Mouse (Mus musculus) adrenal gland, postnatal 4 days (tissue): ENCODE results near the gene Fgf7. TPM values are rescaled to one million over a fixed set of nuclear protein-coding genes. Genes with fewer than 3 reads are reported as not detected.

Experiments used
- DNase-seq, 2 experiments: peaks; one replicate each; pipeline ENCODE4 v3.0.0; 2021 to 2022; ENCODE audit warnings: low spot score in 2 of 2, mixed read lengths in 2 of 2
- long read RNA-seq, 2 experiments: library from polyadenylated mRNA; stranded (forward); transcript quantifications; one replicate each; pipeline ENCODE4 v2.0.0; 2021
- total RNA-seq, 2 experiments: library from RNA; stranded (reverse); gene quantifications; 2 replicates each; pipeline ENCODE4 v1.2.3; 2021

Fgf7 gene
- total RNA-seq: 1 to 10 TPM; 1.9 to 2.1 TPM
- long read RNA-seq, experiment 1, partial matches to known transcripts: 0 of 2 reads
- long read RNA-seq, experiment 1, other reads (novel, unspliced or antisense): 0 of 2 reads
- long read RNA-seq, experiment 2, partial matches to known transcripts: 0 of 2 reads
- long read RNA-seq, experiment 2, other reads (novel, unspliced or antisense): 0 of 2 reads

DNA sequence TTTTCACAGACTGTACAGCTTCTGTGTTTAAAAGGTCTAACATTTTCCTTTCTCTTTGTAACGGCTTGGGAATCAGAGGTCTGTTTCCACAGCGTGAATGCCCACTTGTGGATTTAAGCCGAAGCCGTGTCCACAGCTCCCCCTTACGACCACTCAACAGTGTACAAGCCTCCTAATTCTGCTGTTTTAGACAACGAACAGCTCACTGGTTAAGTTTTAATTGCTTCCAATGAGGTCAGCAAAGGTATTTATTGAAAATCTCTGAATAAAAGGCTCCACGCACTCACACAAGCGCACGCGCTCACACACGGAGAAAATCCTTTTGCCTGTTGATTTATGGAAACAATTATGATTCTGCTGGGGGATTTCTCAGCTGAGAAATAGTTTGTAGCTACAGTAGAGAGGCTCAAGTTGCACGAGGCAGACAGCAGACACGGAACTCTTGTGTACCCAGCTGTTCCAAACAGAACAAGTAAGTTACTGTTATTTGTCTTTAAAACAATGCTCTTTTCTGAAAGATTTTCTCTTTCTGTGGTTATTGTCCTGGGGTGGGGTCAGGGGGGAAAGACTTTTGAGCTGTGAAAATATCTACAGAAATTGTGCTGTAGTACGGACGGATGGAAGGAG is at the start of gene Fgf7:
TSS of gene Fgf7 (plus strand) at position 280 of the 627 bp plus-strand sequence.
- DNase-seq: no peak

DNA sequence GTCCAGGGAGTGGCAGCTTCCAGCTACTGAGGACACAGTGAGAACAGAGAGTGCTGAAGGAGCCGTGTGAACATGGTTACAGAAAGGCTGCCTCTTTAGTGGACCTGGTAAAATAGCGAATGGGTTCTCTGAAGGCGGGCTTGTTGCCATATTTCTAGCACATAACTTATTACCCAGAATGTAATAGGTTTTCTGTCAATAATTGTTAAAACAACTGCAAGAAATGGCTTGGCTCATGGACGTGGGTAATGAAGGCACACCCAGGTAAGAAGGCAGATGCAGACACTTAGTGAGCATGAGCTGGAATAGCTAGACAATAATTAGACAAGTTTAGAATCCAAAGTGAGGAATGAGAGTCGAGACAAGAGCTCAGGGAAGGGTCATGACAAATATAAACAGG is 32.2 kb upstream of the Fgf7 start:
- DNase-seq: no peak

DNA sequence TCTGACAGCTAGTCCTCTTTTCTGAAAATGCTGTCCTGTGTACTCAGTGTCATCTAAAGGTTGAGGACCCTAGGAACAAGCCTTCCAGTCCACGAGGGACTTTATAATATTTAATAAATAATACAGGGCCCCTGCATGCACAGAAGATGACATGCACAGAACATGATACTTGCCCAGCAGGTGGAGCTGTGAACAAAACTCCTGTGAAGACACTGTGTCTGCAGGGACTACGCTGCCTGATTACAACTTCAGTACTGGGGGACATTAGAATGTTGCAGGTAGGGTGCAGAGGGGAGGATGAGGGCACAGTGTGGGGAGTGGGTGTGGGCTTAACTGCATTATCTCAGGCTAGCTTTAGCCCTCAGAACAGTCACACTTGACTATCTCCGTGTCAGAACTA is 28.4 kb upstream of the Fgf7 start:
- no peak for DNase-seq

DNA sequence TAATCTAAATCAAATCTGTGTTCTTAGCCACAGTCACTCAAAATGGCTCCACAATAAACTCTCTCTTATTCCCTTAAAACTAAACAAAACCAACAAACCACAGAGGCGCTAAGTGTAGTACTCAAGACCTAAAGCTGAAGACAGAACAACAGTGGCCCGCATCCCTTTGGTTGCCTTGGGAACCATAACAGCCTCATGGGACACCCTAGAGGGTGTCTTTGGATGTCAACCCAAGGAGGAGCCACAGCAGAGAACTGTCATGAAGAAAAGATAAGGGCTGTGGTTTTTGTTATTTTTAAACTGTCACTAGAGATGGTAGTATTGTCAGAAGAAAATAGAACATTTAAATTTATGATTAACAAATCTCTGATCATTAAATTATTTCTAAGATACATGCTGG is 27.7 kb upstream of the Fgf7 start:
- DNase-seq: no peak

DNA sequence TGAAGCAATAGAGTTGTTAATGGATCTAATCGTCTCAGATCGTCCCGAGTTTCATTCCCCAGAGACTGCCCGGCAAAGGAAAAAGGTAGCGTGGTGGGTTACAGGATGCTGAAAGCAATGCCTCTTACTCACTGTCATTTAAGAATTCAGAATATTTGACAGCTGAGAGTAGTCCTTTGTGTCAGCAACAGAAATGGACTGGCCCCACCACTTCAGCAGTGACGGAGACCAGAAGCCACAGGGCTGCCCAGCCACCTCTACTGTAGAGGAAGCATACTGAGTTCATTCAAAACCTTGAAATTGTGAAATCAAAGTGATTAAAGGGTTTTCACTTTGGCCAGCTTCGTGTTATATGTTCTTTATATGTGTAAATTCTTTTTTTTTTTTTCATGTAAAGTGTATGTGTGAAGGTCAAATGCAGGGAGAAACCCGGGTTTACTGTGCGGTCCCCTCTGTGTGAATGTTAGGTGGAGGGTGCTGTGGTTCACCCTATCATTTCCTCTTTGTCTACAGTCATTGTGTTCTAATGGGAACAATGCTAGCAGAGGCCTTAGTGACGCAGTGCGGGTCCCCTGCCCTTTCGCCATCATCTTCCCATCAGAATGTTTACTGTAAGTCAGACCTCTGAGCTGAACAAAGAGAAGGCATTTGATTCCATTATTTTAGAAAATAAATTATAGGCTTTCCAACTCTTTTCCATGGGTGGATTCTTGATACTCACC is 19.3 kb upstream of the Fgf7 start:
- DNase-seq: no peak

DNA sequence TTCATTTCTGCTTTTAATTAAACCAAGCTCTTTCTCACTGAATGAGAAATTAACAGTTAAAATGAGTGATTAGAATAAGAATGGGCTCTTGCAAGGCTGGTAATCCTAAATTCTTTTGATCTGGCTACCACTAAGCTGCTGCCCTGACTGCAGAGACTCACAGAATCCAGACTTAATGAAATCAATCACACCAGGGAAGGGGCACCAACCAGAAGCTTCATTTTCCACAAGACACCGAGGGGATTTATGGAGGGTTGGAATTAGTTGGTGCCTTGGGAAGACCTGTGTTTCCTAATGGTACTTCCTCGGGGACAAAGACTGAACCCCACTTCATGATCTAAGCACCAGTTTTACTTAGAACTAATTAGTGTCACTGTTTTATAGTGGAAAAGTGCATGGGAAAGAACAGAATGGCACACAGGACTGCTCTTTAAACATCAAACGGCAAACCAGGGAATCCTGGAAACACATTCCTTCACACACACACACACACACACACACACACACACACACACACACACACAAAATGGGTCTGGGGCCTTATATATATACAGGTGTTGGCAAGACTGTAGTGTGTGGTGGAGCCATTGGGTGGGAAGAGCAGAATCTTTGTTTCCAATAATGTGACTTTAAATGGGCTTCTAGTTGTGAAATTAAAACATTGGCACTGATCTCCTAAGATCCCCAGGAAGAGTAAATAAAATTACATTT is 18.5 kb upstream of the Fgf7 start:
- no peak for DNase-seq

DNA sequence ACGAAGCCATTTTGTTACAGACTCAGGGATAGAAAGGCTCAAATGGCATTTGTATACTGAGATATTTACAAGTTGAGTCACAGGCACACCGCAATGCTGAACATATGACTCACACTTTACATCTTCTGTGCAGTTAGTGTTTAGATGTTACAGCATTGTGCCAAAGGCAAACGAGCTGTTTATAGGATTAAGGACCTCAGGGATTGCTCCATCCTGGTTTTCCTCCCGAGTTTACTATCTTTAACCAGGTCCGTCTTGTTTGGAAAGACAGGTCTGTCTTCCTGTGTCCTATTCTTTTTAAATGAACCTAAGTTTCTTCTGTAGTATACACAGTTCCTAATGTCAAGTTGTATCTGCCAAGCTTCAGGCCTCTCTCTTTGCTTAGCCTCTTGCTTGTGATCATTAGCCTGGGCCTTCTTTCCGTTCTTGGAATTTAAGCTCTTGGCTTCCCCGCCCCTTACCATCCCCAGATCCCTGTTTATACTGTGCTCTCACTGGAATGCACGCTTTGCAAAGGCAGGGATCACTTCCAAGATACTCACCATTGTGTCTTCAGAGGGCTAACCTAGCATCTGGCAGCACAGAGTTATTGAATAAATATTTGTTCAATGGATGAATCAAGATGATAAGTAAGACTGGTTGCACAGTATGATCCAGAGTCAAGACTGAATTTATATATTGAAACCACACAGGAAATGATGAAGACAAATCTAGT is 3.1 kb upstream of the Fgf7 start:
- DNase-seq: no peak

DNA sequence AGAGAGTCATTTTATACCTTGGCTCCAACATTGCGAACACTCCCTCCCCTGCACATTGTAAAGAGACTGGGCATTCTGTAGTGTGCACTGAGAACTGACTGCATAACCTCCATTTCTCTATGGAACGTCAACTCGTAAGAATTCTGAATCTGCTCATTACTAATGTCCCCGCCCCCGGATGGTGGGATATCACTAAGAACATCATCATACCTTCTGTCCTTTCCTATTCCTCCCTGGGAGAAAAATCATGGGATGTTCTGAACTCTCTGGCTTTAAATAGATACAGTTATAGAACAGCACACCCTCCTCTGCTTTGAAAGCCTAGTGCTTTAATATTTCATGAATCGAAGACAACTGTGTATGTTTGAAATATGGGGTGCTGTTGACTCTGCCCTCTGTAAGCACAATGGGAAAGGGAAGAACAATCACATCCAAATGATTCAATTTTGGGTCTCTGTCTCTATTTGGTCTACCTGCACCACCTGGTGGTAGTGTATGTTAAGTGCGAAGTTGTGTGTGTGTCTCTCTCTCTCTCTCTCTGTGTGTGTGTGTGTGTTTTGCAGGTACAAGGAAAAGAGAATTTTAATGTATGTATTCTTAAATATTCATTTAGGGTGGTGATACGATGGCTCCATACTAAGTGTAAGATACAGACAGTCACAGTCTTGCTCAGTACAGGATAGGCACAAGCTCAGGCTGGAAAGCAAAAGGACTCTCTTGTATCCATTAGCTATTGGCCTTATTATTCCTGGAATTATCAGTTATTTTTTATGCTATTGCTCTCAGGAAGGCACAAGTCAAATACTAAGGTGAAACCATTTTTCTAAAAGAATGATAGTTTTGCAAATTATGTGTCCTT is 1.1 kb upstream of the Fgf7 start:
- DNase-seq: no peak

DNA sequence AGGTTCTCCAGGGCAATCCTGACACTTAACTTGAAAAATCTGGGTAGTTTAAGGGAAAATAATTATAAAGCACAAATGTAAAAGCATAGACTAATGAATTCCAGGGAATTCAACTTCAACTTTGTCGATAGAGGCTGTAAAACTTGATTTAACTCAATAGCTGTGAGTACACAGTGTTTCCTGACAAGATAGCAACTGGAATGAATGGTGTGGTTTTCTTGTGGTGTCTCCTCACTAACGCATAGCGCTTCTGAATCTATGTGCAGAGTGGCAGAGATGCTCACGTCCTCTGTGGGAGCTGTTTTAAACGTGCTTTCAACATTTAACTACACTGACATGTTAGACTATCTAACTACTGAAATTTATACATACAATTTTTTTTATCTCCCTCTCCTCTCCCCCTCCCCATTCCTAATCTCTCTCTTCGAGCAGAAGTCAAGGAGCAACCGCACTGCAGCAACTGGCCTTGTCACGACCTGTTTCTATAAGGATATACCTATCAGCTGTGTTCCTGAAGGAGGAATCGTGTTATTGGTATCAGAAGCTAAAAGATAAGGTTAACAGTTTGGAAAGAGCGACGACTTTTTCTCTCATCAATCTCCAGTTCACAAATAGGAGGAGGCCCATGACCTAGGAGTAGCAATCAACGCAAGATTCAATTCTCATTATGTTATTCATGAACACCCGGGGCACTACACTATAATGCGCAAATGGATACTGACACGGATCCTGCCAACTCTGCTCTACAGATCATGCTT is 734 bp downstream of the Fgf7 start:
- DNase-seq: no peak

DNA sequence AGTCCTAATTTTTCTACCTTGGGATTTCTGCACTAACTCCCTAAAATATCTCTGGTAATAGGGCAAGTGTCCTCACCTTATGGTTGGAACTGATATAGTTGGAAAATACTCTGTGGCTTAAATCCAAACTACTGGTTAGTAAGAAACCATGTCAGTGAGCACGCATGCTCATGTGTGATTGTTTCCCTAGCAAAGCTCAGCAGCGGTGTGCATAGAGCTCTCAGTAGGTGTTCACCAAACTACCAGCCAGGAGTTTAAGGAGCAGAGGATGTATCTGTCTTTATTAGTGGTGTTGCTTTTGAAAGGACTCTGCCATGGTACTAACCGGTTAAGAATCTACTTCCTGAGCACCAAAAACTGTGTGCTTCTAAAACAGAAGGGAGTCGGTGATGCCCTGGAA is 1.7 kb downstream of the Fgf7 start:
- DNase-seq: no peak

DNA sequence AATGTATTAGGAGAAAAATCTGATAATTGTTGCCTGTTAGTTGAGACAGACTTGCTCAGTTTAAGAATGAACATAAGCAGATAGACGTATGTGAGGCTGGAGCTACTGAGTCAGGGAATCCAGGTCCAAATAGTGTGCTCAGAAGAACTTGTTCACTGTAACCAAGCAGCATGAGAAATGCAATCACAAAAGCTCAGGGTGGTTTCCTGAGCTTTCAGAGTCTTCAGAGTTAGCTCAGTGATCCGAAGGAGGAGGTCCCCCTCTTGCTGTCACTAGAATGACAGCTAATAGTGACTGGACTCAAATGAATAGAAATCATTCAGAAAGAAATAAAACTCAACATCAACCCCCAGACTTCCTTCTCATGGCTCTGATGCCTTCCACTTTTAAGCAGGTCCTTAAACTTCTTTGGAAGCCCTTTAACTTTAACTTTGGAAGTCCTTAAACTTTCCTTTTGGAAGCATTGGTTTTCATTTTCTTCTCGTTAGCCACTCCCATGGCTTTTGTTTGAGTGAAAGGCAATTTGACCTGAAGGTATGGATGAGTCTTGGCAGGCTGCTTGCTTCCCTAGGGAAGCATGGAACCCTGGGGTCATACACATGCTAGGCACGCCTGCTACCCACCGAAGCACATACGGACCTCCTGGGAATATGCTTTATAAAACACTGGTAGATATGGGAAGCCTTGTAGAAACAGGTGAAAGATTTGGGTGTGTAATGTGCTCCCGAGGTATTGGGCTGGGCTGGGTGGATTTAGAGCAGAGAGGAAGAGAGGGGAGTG is 4.0 kb downstream of the Fgf7 start:
- DNase-seq: no peak

DNA sequence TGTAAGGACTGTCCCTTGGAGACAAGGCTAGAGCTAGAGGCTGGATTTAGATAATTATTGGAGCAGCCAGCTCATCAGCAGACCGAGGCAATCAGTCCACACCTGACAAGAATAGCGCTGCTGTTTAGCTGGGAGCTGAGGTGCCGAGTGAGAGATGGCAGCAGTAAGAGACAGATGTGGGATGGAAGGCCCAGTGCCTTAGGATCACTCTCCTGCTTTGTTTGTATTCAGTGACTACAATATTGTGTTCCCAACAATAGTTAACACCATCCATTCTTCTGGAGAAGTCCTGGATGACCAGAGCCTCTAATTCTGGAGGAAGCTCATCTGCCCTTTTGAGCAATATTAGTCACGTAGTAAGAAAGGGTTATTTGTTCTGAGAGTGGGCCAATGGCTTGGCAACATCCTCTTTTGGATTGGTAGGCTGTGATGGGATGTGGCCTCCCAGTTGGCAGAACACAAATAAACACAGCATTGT is 5.0 kb downstream of the Fgf7 start:
- DNase-seq: no peak

DNA sequence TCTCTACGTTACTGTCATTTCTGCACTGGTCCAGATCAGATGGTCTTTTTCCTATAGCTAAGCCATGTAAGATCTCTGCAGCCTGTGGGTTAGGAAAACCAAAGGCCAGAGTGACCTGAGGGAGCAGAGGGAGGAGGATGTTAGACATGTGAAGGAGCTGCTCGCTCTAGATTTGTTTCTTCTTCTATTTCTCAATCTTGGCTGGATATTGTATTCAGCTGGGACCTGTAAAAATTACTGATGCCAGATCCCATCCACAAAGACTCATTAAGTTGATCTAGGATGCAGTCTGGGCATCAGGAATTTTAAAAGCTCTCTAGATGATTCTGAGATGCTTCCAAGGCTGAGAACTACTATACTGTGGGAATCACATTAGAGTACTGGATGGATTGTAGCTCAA is 6.2 kb downstream of the Fgf7 start:
- no peak for DNase-seq

DNA sequence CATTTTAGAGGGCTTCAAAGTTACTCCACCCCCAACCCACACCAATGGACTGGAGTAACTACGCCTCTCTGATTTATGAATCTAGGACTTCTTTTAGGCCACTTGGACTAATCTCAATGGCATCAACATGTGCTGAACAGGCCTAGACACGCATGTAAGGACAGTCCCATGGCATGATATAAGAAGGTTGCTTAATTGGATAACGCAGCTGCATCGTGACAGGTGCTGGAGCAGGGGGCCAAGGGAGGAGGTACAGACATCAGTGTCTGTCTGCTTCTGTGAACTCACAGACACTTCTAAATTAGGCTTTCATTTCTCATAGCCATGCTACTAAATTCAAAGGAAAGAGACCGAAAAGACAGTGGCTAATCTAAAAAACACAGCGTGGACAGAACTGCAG is 6.8 kb downstream of the Fgf7 start:
- DNase-seq: no peak

DNA sequence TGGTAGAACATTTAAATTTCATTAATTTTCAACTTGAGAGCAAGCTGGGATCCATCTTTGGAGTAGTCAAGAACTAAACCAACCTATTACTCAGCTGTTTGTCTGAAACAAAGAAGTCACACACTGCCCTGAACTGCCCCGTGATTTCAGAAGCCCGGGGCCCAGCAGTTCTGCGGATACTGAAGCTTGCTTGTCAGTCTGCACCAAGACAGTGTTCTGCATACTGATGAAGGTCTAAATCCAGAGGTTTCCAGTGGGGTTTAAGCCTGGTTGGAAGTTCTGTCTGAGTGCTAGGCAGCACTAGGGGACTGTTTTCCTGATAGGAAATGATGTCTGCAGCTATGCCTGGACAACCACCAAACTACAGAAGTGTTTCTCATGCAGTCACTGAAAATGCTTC is 8.2 kb downstream of the Fgf7 start:
- no peak for DNase-seq

DNA sequence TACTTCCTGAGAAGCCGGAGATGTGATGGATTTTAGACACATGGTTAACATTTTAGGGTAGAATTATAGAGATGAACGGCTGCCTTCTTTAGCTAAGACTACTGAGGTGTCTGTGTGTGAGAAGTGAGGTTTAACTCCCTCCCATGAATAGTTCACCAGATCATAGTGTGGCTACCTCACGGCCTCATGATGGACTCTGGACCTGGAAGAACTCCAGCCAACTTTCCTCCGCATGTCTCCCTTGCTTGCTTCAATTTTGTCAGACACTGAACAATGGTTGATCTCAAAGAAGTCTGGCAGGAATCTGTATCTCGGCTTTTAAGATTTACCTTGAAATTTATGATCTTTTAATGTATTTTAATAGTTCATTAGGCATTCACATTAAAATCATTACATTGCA is 11.2 kb downstream of the Fgf7 start:
- DNase-seq: no peak

DNA sequence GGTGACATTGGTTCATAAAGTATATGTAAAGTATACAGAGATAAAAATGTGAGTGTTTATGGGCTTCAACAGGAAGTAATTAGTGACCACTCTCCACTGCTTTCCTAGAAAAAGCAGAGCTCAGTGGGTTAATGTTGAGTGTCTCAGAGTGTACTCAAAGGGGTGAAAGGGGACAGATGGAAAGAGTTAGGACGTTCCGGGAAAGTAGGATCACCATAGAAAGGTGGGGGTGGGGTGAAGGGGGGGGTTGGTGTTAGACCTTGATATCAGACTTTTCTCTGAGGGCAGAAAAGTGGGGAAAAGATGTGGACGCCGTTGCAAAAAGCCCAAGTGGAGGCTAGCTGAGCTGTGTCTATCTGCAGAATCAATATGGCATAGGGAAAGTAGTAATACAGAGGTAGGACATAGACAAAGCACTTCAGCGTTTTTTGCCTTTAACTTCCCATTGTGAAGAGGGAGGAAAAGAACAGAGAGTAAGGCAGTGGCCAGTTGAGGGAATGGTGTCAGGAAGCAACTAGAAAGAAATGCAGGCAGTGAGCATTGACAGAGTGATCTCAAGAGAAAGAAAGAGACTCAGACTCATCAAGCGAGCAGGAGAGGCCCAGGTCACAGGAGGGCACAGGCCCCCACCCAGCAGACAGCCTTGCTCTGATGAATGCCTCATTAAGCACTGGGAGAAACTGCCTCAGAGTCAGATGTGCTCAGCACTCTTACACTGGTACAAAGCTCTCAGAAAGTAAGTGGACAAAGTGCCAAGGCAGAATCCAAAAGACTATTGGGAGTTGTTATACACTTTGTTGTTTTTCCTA is 18.5 kb downstream of the Fgf7 start:
- DNase-seq: no peak

DNA sequence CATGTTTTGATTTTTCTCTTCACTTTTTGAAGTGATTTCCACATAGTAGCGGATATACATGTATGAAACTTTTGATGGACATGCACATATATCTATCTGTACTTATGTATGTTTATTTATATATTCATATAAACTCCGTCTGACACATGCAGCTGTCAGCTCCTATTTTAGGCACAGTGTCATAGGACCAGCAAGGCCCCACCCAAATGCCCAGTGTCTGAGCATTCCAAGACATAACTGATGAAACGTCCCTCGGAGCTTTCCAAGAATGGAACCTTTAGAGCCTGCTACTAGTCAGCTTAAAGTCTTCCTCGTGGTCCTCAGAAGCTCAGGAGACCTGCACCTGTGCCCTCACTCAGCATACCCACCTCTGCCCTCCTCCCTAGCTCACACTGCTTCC is 19.2 kb downstream of the Fgf7 start:
- DNase-seq: no peak
